Mouse (Mus musculus) macrophage (primary cell): Measurements from ENCODE around the gene Rbm33. TPM values are rescaled to one million over a fixed set of nuclear protein-coding genes. Genes with fewer than 3 reads are reported as not detected.

Source experiments
- H3K27ac ChIP-seq: fragments of 350-480 bp; formaldehyde crosslinking; 2 replicates; pipeline ENCODE4 v1.9.0; 2021
- H3K36me3 ChIP-seq: fragments of 350-480 bp; formaldehyde crosslinking; 2 replicates; pipeline ENCODE4 v1.9.0; 2021; ENCODE audit errors: inconsistent target
- H3K4me3 ChIP-seq: fragments of 350-480 bp; formaldehyde crosslinking; 2 replicates; pipeline ENCODE4 v1.9.0; 2021; ENCODE audit errors: inconsistent target
- H3K79me2 ChIP-seq: fragments of 350-480 bp; formaldehyde crosslinking; 2 replicates; pipeline ENCODE4 v1.9.0; 2021; ENCODE audit errors: inconsistent target
- WGBS: methylation state at CpG from one replicate; pipeline ENCODE4 v1.1.7; 2026; ENCODE audit warnings: inconsistent platforms; ENCODE audit not compliant: missing documents; 5-methylcytosine and 5-hydroxymethylcytosine counted together
- polyA plus RNA-seq: library from polyadenylated mRNA; stranded (reverse); fragments of 250-400 nt; gene quantifications from 3 replicates; pipeline ENCODE4 v1.2.4, GENCODE M21; 2018; ENCODE audit warnings: inconsistent platforms
- total RNA-seq, 78 experiments: library from RNA; depleted of rRNA; stranded (reverse); fragments of 250-400 nt; gene quantifications; 1 replicate in 9 of 78; 2 replicates in 24 of 78; 3 replicates in 43 of 78; 4 replicates in 2 of 78; pipeline ENCODE4 v1.2.4; 2018; ENCODE audit warnings: inconsistent platforms in 56 of 78

Gene Rbm33
- 100 to 1,000 TPM in 16 of 26 experiments, 10 to 100 TPM in 10; 55.2 to 227 (median 118) TPM for total RNA-seq (2018; cell fraction: chromatin; rRNA removed)
- total RNA-seq (2018; cell fraction: cytosol; rRNA removed) = 10 to 100 TPM; 18.3 to 30.2 (median 24.2) TPM
- 100 to 1,000 TPM in 5 of 26 experiments, 10 to 100 TPM in 21; 34.9 to 145 (median 75.3) TPM for total RNA-seq (2018; cell fraction: nucleus; rRNA removed)
- 11.7 to 19.9 TPM (median 16.5 TPM) in 3 replicates for polyA plus RNA-seq

DNA sequence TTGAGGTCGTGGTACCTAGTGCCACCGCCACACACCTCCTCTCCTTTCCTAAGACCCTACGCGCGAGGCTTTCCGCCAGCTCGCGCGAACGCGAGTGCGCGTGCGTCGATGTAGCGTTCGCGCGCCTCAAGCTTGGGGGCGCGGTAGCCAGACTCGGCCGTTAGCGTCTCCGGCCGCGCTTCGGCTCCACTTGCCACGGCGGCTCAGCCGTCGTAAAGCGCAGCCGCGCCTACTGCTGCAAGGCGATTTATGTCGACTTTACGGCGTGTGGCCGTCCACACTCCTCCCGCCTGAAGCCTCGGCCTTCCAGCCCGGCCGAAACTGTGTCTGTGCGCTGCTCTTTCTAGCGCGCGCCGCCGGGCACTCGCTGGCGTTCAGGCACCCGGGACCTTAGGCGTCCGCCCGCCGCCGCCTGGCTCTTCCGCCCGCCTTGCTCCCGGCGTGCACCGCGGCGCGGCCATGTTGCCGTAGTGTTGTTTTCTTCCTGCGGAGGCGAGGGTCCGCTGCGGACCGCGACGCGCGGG is at the start of gene Rbm33:
Gene Rbm33 (plus strand): TSS at position 400 of the 524 bp plus-strand sequence.
- H3K79me2 ChIP-seq = peaks cover 44% of the 10 kb centered on the region
- peak within 1 kb of the TSS; percentile 64 for H3K27ac ChIP-seq
- H3K4me3 ChIP-seq = peak within 1 kb of the TSS; percentile 63
- WGBS = 0% methylated on average over 76 of the region's 76 CpGs
- H3K36me3 ChIP-seq = no peaks in the 10 kb centered on the region

DNA sequence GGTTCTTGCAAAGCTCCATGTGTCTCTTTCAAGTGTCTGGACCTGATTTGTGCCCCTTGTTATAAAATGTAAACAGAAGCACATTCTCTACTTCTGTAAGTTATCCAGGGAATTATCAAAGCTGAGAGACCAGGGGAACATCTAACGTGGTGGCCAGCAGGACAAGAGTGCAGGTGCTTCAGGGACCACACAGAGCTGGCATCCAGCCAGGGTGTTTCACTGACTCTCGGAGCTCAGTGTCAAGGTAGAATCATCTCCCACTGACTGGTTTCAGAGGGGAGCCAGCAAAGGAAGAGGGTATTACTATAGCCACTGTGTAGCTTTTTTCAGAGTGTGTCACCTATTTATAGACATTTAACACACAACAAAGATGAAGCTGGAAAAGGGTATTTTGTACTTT is 49.3 kb upstream of the Rbm33 start:
- 86% methylated on average over 2 of the region's 2 CpGs for WGBS
- Histone ChIP-seq H3K36me3 (no peaks in the 10 kb centered on the region), H3K4me3 (no peak overlapping the region), H3K27ac (no peak overlapping the region), H3K79me2 (no peaks in the 10 kb centered on the region)

DNA sequence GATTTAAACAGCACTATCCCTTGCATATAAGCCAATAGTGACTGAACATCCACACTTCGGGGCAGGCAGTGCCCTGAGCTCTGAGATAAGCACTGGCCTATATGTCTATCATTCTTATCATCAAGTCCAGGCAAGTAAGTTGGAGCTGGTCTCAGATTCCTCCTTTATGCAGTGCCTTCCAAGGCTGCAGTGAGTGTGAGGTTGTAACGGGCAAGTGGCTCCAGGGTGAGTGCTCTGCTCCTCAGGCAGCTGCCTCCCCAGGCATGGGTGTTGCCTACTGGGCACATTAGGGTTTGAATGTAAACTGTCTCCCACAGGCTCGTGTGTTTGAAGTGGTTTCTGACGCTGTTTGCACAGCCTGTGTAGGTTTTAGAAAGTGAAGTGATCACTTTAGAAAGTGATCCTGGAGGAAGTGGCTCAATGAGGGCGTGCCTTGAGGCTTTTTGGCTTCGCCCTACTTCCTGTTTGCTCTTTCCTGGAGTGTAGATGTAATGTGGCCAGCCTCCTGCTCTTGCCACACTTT is 47.4 kb upstream of the Rbm33 start:
- no peaks in the 10 kb centered on the region for H3K36me3 ChIP-seq
- no peaks in the 10 kb centered on the region for H3K79me2 ChIP-seq
- WGBS = 9% methylated on average over 6 of the region's 6 CpGs
- H3K4me3 ChIP-seq = no peak overlapping the region
- peak overlapping the region; percentile 37; the same call in 1 of the 2 replicates for H3K27ac ChIP-seq

DNA sequence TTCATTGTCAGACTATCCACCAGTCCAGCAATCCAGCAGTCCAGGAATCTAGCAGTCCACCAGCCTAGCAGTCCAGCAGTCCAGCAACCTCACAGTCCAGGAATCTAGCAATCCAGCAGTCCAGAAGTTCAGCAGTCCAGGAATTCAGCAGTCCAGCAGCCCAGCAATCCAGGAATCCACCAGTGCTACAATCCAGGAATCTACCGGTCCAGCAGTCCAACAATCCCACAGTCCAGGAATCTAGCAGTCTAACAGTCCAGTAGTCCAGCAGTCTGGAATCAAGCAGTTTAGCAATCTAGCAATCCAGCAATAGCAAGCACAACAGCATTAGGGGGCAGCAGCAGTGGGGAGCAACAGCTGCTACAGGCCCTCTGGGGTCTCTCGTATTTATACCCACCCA is 44.1 kb upstream of the Rbm33 start:
- H3K36me3 ChIP-seq = no peaks in the 10 kb centered on the region
- 94% methylated on average over 2 of the region's 2 CpGs for WGBS
- no peak overlapping the region for H3K27ac ChIP-seq
- H3K4me3 ChIP-seq = no peak overlapping the region
- H3K79me2 ChIP-seq = no peaks in the 10 kb centered on the region

DNA sequence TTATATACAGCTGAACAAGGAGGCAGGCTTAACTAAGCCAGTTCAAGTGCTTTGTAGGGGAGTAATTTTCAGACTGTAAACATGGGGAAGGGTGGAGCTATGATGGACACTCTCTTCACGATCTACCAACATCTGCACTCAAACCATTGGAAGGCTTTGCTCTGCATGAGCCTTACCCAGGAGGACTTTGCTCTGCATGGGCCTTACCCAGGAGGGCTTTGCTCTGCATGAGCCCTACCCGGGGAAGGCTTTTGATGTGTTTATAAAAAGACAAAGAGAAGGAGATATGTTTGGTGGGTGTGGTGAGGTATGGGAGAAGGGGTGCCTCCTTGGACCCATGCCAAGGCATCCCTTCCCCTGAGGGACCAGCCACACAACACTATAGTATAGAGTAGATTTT is 39.6 kb upstream of the Rbm33 start:
- 85% methylated on average over 2 of the region's 2 CpGs for WGBS
- Histone ChIP-seq H3K36me3 (no peaks in the 10 kb centered on the region), H3K79me2 (no peaks in the 10 kb centered on the region), H3K27ac (no peak overlapping the region), H3K4me3 (no peak overlapping the region)

DNA sequence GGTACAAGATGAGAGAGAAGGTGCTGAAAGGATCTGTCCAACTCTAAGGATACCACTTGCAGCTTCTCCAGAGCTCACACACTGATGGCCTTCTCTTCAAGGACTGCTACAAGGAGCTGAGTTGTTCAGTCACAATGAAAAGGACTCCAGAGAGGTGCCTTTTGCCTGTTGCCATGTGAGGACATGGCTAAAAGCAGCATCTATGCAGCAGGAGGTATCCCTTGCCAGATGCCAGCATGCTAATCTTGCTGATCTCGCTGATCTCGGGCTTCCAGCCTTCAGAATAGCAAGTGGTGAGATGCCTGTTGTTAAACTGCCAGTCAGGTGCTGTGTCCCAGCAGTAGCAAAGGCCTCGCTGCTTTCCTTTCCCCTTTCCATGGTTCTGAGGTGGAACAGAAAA is 27.8 kb upstream of the Rbm33 start:
- no peaks in the 10 kb centered on the region for H3K36me3 ChIP-seq
- H3K79me2 ChIP-seq = no peaks in the 10 kb centered on the region
- H3K27ac ChIP-seq = no peak overlapping the region
- WGBS = 76% methylated on average over 3 of the region's 3 CpGs
- no peak overlapping the region for H3K4me3 ChIP-seq

DNA sequence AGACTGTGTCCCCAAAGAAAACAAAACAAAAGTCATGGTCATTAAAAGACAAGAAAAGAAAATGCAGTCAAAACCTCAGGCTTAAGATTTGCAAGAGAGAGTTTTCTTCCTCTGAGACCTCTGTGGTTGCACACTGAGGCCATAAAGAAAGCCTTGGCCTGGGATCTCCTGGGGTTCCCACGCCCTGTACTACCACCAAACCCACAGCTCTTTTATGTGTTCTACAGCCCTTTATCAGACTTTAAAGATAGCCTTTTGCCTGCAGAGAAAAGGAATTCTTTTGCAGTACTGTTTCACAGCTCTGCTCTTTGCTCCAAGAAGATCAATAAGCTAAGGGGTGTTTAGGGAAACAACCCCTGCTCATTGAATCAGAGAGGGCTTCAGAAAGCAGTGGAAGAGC is 26.3 kb upstream of the Rbm33 start:
- WGBS = 73% methylated on average over 1 of the region's 1 CpGs
- Histone ChIP-seq H3K4me3 (no peak overlapping the region), H3K36me3 (no peaks in the 10 kb centered on the region), H3K79me2 (no peaks in the 10 kb centered on the region), H3K27ac (no peak overlapping the region)

DNA sequence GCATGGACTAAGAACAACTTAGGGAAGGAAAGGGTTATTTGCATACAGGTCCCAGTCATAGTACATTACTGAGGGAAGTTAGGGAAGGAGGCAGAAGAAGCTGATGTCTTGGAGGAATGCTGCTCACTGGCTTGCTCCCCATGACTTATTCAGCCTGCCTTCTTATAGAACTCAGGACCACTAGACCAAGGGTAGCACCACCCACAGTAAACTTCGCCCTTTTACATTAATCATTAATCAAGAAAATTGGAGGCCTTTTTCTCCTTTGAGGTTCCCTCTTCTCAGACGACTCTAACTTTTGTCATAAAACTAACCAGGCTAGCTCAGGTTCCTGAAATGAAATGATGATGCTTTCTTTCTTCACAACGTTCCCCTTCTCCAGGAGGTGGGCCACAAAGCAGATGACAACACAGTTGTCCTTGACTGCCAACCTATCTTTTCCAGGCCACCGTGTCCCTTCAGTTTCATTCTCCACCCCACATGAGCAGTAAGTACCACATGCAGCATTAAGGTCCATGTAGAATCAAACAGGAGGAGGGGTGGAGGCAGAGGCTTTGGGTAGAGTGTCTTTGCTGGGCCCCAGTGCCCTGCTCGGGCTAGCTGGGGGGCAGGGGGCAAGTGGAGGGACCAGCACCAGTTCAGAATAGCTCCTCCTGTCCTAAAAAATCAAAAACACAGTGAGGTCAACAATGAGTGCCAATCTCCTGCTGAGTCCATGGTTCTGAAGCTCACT is 25.6 kb upstream of the Rbm33 start:
- no peak overlapping the region for H3K4me3 ChIP-seq
- H3K27ac ChIP-seq = no peak overlapping the region
- H3K36me3 ChIP-seq = no peaks in the 10 kb centered on the region
- 87% methylated on average over 5 of the region's 5 CpGs for WGBS
- no peaks in the 10 kb centered on the region for H3K79me2 ChIP-seq

DNA sequence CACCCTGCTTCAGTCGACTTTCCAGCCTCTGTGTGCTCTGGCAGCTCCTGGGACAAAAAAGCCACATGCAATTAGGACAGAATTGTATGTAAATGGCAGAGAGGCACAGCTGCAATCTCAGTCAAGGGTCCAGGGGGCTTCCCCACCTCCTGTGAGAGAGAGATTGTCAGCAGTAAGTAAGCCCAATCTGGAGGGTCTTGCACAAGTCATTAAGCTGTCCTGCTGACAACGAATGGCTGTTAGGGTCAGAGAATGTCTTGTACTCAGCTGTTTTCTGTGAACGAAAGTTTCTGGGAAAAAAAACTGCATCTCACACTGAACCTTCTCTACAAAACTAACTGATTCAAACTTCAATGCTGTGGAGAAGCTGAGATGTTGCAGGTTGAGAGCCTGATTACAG is 24.6 kb upstream of the Rbm33 start:
- no peak overlapping the region for H3K27ac ChIP-seq
- 54% methylated on average over 3 of the region's 3 CpGs for WGBS
- no peak overlapping the region for H3K4me3 ChIP-seq

DNA sequence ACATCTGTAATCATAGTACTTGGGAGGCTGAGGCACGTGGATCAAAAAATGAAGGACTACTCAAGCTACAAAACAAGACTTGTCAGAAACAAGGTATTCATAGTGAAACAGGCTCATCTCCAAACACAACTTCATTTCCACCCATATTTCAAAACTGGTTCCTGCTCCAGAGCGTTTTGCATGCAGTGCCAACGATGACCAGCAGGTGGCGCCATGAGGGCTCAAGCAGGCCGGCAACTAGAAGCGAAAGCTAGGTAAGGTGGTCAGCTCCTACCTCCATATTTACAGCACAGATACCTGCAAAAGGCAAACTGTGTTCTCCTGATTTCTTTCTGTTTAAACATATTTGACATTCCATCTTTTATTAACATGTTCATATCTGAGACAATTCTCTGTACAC is 22.9 kb upstream of the Rbm33 start:
- Histone ChIP-seq H3K36me3 (no peaks in the 10 kb centered on the region), H3K27ac (no peak overlapping the region), H3K4me3 (no peak overlapping the region), H3K79me2 (no peaks in the 10 kb centered on the region)
- 6% methylated on average over 6 of the region's 6 CpGs for WGBS

More for the DNA sequence above, 24.6 kb upstream of the Rbm33 start:
- no peaks in the 10 kb centered on the region for H3K36me3 ChIP-seq
- no peaks in the 10 kb centered on the region for H3K79me2 ChIP-seq

DNA sequence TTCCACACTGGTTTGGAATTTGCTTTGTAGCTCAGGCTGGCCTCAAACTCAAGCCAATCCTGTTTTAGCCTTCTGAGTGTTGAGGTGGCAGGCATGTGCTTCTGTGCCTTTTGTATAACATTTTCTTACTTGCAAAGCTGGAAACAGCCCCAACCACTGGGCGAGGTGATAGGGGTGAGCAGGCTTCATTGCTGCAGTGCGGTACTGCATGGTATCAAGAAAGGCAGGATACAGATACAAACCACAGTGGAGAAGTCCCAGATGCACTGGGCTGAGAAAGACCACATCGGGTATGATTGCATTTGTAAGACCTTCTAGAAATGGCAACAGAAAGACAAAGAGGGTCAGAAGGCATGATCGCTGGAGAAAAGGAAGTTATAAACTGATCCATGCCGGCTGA is 18.8 kb upstream of the Rbm33 start:
- Histone ChIP-seq H3K79me2 (no peaks in the 10 kb centered on the region), H3K4me3 (no peak overlapping the region), H3K27ac (no peak overlapping the region), H3K36me3 (no peaks in the 10 kb centered on the region)
- WGBS = 22% methylated on average over 5 of the region's 5 CpGs

DNA sequence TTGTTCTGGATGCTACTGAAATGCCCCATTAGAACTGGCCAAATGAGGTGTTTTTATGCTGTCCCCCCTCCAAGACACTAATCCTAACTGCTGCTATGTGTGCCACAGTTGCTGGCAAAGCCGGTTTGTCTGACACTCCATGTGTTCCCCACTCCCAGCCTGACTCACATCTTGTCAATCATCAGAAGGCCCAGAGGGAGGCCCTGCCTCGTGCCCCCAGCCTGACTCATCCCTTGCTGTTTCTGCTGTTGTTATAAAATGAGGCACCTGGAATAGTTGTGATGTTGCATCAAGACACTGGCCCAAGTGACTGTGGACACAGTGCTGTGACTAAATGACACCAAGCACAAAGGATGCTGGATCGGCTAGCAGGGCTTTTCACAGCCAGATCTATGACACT is 18.2 kb upstream of the Rbm33 start:
- no peak overlapping the region for H3K27ac ChIP-seq
- H3K36me3 ChIP-seq = no peaks in the 10 kb centered on the region
- no peaks in the 10 kb centered on the region for H3K79me2 ChIP-seq
- WGBS = 88% methylated on average over 3 of the region's 3 CpGs
- no peak overlapping the region for H3K4me3 ChIP-seq

DNA sequence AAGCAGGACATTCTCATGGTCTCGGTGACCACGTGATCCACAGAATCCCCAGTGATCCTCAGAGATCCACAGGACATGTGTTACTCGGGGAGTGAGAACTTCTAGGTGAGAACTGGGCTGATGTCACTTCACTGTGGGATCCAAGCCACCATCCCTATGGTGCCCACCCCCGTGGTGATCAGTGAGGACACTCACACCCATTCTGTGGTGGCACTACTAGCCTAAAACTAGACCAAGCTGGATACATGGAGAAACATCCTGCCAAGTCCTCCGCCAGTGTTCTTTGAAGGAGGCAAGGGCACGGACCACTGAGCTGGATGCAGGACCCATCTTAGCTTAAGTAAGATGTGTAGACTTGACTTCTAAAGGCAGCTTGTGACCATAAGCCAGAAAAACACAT is 17.6 kb upstream of the Rbm33 start:
- WGBS = 88% methylated on average over 6 of the region's 6 CpGs
- Histone ChIP-seq H3K27ac (no peak overlapping the region), H3K79me2 (no peaks in the 10 kb centered on the region), H3K4me3 (no peak overlapping the region), H3K36me3 (no peaks in the 10 kb centered on the region)

DNA sequence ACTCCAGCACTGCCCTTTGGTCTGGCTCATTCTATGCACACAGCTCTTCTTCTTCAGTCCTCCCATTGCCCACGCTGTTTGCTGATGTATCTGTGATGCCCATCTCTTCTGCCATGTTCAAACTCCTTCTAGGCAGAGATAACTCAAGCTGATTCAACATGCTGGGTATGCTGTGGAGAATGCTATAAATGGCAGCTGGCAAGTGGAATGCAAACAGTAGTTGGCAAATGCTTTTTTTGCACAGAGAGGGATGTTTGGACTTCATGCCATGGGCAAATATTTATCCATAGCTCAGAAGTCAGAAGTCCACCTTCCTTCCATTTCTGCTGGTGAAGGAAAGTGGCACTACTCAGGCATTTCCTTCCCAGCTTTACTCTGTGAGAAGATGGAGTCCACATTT is 14.2 kb upstream of the Rbm33 start:
- Histone ChIP-seq H3K27ac (no peak overlapping the region), H3K4me3 (no peak overlapping the region), H3K36me3 (no peaks in the 10 kb centered on the region), H3K79me2 (no peaks in the 10 kb centered on the region)
- WGBS = 89% methylated on average over 1 of the region's 1 CpGs

DNA sequence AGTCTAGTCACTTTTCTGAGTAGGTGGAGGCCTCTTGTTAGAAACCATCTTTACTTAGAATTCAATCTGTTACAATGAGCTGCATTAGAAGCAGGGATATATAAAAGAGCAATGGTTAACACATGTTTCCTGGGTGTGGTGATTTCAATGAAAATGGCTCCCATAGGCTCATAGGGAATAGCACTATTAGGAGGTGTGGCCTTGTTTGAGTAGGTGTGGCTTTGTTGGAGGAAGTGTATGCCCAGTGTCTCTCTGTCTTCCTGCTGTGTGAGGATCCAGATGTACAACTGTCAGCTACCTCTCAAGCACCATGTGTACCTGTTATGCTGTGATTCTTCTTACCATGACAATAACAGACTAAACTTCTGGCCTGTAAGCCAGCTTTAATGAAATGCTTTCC is 12.4 kb upstream of the Rbm33 start:
- Histone ChIP-seq H3K4me3 (no peak overlapping the region), H3K36me3 (no peaks in the 10 kb centered on the region), H3K79me2 (no peaks in the 10 kb centered on the region), H3K27ac (no peak overlapping the region)
